Mouse (Mus musculus): ENCODE results near the gene Tmod1.

GRCm38 (mm10) chr4:46047971-46048370, 9.2 kb downstream of the Tmod1 start:
- no peak for TF ChIP-seq POLR2A (IDR thresholded peaks at IDR 0.05; ENCODE audit: low read depth, low read length)
- no peak for TF ChIP-seq CTCF (IDR thresholded peaks at IDR 0.05; ENCODE audit: borderline replicate concordance, insufficient read depth, low read length)

All from embryonic fibroblast, embryonic 13.5 days (primary cell).